Mouse (Mus musculus): Measurements from ENCODE around the gene Nccrp1. TPM values are rescaled to one million over a fixed set of nuclear protein-coding genes. Genes with fewer than 3 reads are reported as not detected.
"Not testable (repeated sequence)": the region's sequence is repeated elsewhere in the genome, so short reads cannot be mapped to it uniquely, and the experiment has no call there.

Gene Nccrp1
- polyA plus RNA-seq, 1 experiment, result 1.0 TPM

- Histone ChIP-seq H3K36me3 (ENCODE audit: control insufficient read depth, insufficient read depth, low read length) (no peaks in the 10 kb centered on the region), H3K27ac (ENCODE audit: insufficient read depth, low read length) (no peak overlapping the region), H3K4me3 (ENCODE audit: extremely low read depth, insufficient read depth, insufficient read length) (peak overlapping the region; percentile 7; the same call in 1 of the 2 replicates), H3K4me1 (ENCODE audit: control insufficient read depth, insufficient read depth, insufficient read length) (peaks cover 3% of the 10 kb centered on the region; the same call in 1 of the 2 replicates), H3K27me3 (ENCODE audit: control insufficient read depth, insufficient read depth, low read length) (peaks cover 13% of the 10 kb centered on the region)
- no peak for DNase-seq (ENCODE audit: low read depth in 1 of 2, low spot score in 2 of 2)
- TF ChIP-seq POLR2A (IDR thresholded peaks at IDR 0.05; ENCODE audit: low read depth, low read length), result no peak
- no peak for TF ChIP-seq CTCF (IDR thresholded peaks at IDR 0.05; ENCODE audit: extremely low read depth, insufficient read depth, insufficient read length, insufficient replicate concordance)
- 2% methylated on average over 22 of the region's 22 CpGs for WGBS
Observed at GRCm38 (mm10) chr7:28546649-28547048, 405 bp downstream of the Nccrp1 start.

GRCm38 (mm10) chr7:28545891-28546210 lies 1.2 kb downstream of the Nccrp1 start:
- no peak for DNase-seq (ENCODE audit: low read depth in 1 of 2, low spot score in 2 of 2)
- Histone ChIP-seq H3K4me3 (ENCODE audit: extremely low read depth, insufficient read depth, insufficient read length) (no peak overlapping the region), H3K4me1 (ENCODE audit: control insufficient read depth, insufficient read depth, insufficient read length) (peaks cover 3% of the 10 kb centered on the region; the same call in 1 of the 2 replicates), H3K27me3 (ENCODE audit: control insufficient read depth, insufficient read depth, low read length) (peaks cover 13% of the 10 kb centered on the region), H3K27ac (ENCODE audit: insufficient read depth, low read length) (no peak overlapping the region), H3K36me3 (ENCODE audit: control insufficient read depth, insufficient read depth, low read length) (no peaks in the 10 kb centered on the region)
- WGBS, result 64% methylated on average over 7 of the region's 7 CpGs
- TF ChIP-seq POLR2A (IDR thresholded peaks at IDR 0.05; ENCODE audit: low read depth, low read length) (no peak), CTCF (IDR thresholded peaks at IDR 0.05; ENCODE audit: extremely low read depth, insufficient read depth, insufficient read length, insufficient replicate concordance) (no peak)

- no peak for TF ChIP-seq POLR2A (IDR thresholded peaks at IDR 0.05; ENCODE audit: low read depth, low read length)
- no peak for TF ChIP-seq CTCF (IDR thresholded peaks at IDR 0.05; ENCODE audit: extremely low read depth, insufficient read depth, insufficient read length, insufficient replicate concordance)
- Histone ChIP-seq H3K4me3 (ENCODE audit: extremely low read depth, insufficient read depth, insufficient read length) (no peak overlapping the region), H3K36me3 (ENCODE audit: control insufficient read depth, insufficient read depth, low read length) (no peaks in the 10 kb centered on the region), H3K27ac (ENCODE audit: insufficient read depth, low read length) (no peak overlapping the region), H3K27me3 (ENCODE audit: control insufficient read depth, insufficient read depth, low read length) (peaks cover 13% of the 10 kb centered on the region), H3K4me1 (ENCODE audit: control insufficient read depth, insufficient read depth, insufficient read length) (peaks cover 3% of the 10 kb centered on the region; the same call in 1 of the 2 replicates)
- DNase-seq (ENCODE audit: low read depth in 1 of 2, low spot score in 2 of 2), result no peak
- 45% methylated on average over 14 of the region's 14 CpGs for WGBS
Observed at GRCm38 (mm10) chr7:28545048-28545890, 1.8 kb downstream of the Nccrp1 start.

GRCm38 (mm10) chr7:28544051-28544601 lies 2.9 kb downstream of the Nccrp1 start:
- Histone ChIP-seq H3K4me3 (ENCODE audit: extremely low read depth, insufficient read depth, insufficient read length) (no peak overlapping the region), H3K4me1 (ENCODE audit: control insufficient read depth, insufficient read depth, insufficient read length) (peaks cover 3% of the 10 kb centered on the region; the same call in 1 of the 2 replicates), H3K36me3 (ENCODE audit: control insufficient read depth, insufficient read depth, low read length) (no peaks in the 10 kb centered on the region), H3K27ac (ENCODE audit: insufficient read depth, low read length) (no peak overlapping the region), H3K27me3 (ENCODE audit: control insufficient read depth, insufficient read depth, low read length) (peaks cover 13% of the 10 kb centered on the region)
- no peak for TF ChIP-seq POLR2A (IDR thresholded peaks at IDR 0.05; ENCODE audit: low read depth, low read length)
- TF ChIP-seq CTCF (IDR thresholded peaks at IDR 0.05; ENCODE audit: extremely low read depth, insufficient read depth, insufficient read length, insufficient replicate concordance), result no peak
- WGBS, result 32% methylated on average over 22 of the region's 27 CpGs
- DNase-seq (ENCODE audit: low read depth in 1 of 2, low spot score in 2 of 2), result no peak

- no peaks in the 10 kb centered on the region for H3K36me3 ChIP-seq (ENCODE audit: control insufficient read depth, insufficient read depth, low read length)
- H3K4me3 ChIP-seq (ENCODE audit: extremely low read depth, insufficient read depth, insufficient read length), result no peak within 1 kb of the TSS
- 83% methylated on average over 4 of the region's 4 CpGs for WGBS
- DNase-seq (ENCODE audit: low read depth in 1 of 2, low spot score in 2 of 2), result no peak
- no peaks in the 10 kb centered on the region for H3K27me3 ChIP-seq (ENCODE audit: control insufficient read depth, insufficient read depth, low read length)
- no peak within 1 kb of the TSS for H3K27ac ChIP-seq (ENCODE audit: insufficient read depth, low read length)
- no peak for TF ChIP-seq POLR2A (IDR thresholded peaks at IDR 0.05; ENCODE audit: low read depth, low read length)
- H3K4me1 ChIP-seq (ENCODE audit: control insufficient read depth, insufficient read depth, insufficient read length), result no peaks in the 10 kb centered on the region
Observed at GRCm38 (mm10) chr7:28540526-28540925, 6.5 kb downstream of the Nccrp1 start, which contains the start of gene Sycn. Gene Sycn, plus strand, starts transcription at chr7:28540885.

GRCm38 (mm10) chr7:28538886-28539285 lies 8.2 kb downstream of the Nccrp1 start:
- H3K4me3 ChIP-seq (ENCODE audit: extremely low read depth, insufficient read depth, insufficient read length); H3K27me3 ChIP-seq (ENCODE audit: control insufficient read depth, insufficient read depth, low read length); H3K36me3 ChIP-seq (ENCODE audit: control insufficient read depth, insufficient read depth, low read length); H3K27ac ChIP-seq (ENCODE audit: insufficient read depth, low read length); DNase-seq (ENCODE audit: low read depth in 1 of 2, low spot score in 2 of 2); H3K4me1 ChIP-seq (ENCODE audit: control insufficient read depth, insufficient read depth, insufficient read length): not testable (repeated sequence)
- whole genome bisulfite sequencing, result 89% methylated on average over 6 of the region's 6 CpGs

GRCm38 (mm10) chr7:28532005-28532404 lies 15.0 kb downstream of the Nccrp1 start:
- no peaks in the 10 kb centered on the region for H3K36me3 ChIP-seq (ENCODE audit: control insufficient read depth, insufficient read depth, low read length)
- H3K27ac ChIP-seq (ENCODE audit: insufficient read depth, low read length), result no peak overlapping the region
- H3K27me3 ChIP-seq (ENCODE audit: control insufficient read depth, insufficient read depth, low read length), result no peaks in the 10 kb centered on the region
- no peak overlapping the region for H3K4me3 ChIP-seq (ENCODE audit: extremely low read depth, insufficient read depth, insufficient read length)
- WGBS, result 87% methylated on average over 8 of the region's 8 CpGs
- peaks cover 3% of the 10 kb centered on the region; the same call in 1 of the 2 replicates for H3K4me1 ChIP-seq (ENCODE audit: control insufficient read depth, insufficient read depth, insufficient read length)
- TF ChIP-seq CTCF (IDR thresholded peaks at IDR 0.05; ENCODE audit: extremely low read depth, insufficient read depth, insufficient read length, insufficient replicate concordance), result no peak
- TF ChIP-seq POLR2A (IDR thresholded peaks at IDR 0.05; ENCODE audit: low read depth, low read length), result no peak
- no peak for DNase-seq (ENCODE audit: low read depth in 1 of 2, low spot score in 2 of 2)
